Mouse (Mus musculus) kidney, adult 2 months (tissue): ENCODE results near the gene Mthfd1.

Experiments used
- CTCF ChIP-seq: fragments of 200-500 bp; conservative IDR thresholded peaks from 2 replicates; pipeline ENCODE4 v1.5.1; 2011; ENCODE audit warnings: low read depth, mild to moderate bottlenecking, control low read depth, low read length, moderate library complexity, mixed read lengths; ENCODE audit not compliant: insufficient read depth, insufficient read length
- POLR2A ChIP-seq: fragments of 200-500 bp; IDR thresholded peaks from one replicate; pipeline ENCODE4 v1.6.1; 2011; ENCODE audit warnings: low read depth, low read length, control low read depth

- TF ChIP-seq CTCF (no peak), POLR2A (no peak)
Observed at GRCm38 (mm10) chr12:76300367-76300766, 45.3 kb downstream of the Mthfd1 start.
